Mouse (Mus musculus) lung, embryonic 16.5 days (tissue): ENCODE results near the gene Map2k7. TPM values are rescaled to one million over a fixed set of nuclear protein-coding genes. Genes with fewer than 3 reads are reported as not detected.

Source experiments
- ATAC-seq: fragments of 200-750 bp; cut with Nextera tagmentation; 2 replicates; pipeline ENCODE4 v1.8.0; 2017; ENCODE audit warnings: low read depth, mild to moderate bottlenecking, moderate library complexity
- H3K27ac ChIP-seq: fragments of 300-500 bp; sonication (generic); 2 replicates; pipeline ENCODE4 v1.5.1; 2014; ENCODE audit warnings: mild to moderate bottlenecking, control low read depth, low read length
- H3K27me3 ChIP-seq: fragments of 300-500 bp; sonication (generic); 2 replicates; pipeline ENCODE4 v1.6.1; 2014; ENCODE audit warnings: low read depth, low read length, mixed read lengths; ENCODE audit not compliant: control insufficient read depth, insufficient read depth
- H3K36me3 ChIP-seq: fragments of 300-500 bp; sonication (generic); 2 replicates; pipeline ENCODE4 v1.6.1; 2014; ENCODE audit warnings: low read length; ENCODE audit not compliant: control insufficient read depth, insufficient read depth
- H3K4me1 ChIP-seq: fragments of 300-500 bp; sonication (generic); replicated peaks from 2 replicates; pipeline ENCODE4 v1.6.1; 2014; ENCODE audit warnings: low read length, mixed read lengths; ENCODE audit not compliant: control insufficient read depth, insufficient read depth
- H3K4me2 ChIP-seq: fragments of 300-500 bp; sonication (generic); 2 replicates; pipeline ENCODE4 v1.6.1; 2014; ENCODE audit warnings: low read depth, low read length, control low read depth
- H3K4me3 ChIP-seq: fragments of 300-500 bp; sonication (generic); 2 replicates; pipeline ENCODE4 v1.5.1; 2014; ENCODE audit warnings: mild to moderate bottlenecking, low read length, control low read depth
- H3K9ac ChIP-seq: fragments of 300-500 bp; sonication (generic); 2 replicates; pipeline ENCODE4 v1.6.1; 2014; ENCODE audit warnings: low read length, control low read depth
- H3K9me3 ChIP-seq: fragments of 300-500 bp; sonication (generic); 2 replicates; pipeline ENCODE4 v1.6.1; 2016; ENCODE audit warnings: low read length; ENCODE audit not compliant: control insufficient read depth
- whole genome bisulfite sequencing: fragments of 180-500 bp; shearing (Covaris S2); extraction: QIAGEN DNeasy Blood & Tissue Kit; methylation state at CpG from one replicate; pipeline ENCODE4 v1.1.7; 2014; 5-methylcytosine and 5-hydroxymethylcytosine counted together
- polyA plus RNA-seq: library from polyadenylated mRNA; unstranded; fragments of >200 nt; fragmentation: Nextera tagmentation; extraction: Ambion mirVana; gene quantifications from 2 replicates; pipeline ENCODE4 v1.2.1, GENCODE M21; 2015

Map2k7 gene
- polyA plus RNA-seq: 26.8 and 29.1 TPM in 2 replicates

DNA sequence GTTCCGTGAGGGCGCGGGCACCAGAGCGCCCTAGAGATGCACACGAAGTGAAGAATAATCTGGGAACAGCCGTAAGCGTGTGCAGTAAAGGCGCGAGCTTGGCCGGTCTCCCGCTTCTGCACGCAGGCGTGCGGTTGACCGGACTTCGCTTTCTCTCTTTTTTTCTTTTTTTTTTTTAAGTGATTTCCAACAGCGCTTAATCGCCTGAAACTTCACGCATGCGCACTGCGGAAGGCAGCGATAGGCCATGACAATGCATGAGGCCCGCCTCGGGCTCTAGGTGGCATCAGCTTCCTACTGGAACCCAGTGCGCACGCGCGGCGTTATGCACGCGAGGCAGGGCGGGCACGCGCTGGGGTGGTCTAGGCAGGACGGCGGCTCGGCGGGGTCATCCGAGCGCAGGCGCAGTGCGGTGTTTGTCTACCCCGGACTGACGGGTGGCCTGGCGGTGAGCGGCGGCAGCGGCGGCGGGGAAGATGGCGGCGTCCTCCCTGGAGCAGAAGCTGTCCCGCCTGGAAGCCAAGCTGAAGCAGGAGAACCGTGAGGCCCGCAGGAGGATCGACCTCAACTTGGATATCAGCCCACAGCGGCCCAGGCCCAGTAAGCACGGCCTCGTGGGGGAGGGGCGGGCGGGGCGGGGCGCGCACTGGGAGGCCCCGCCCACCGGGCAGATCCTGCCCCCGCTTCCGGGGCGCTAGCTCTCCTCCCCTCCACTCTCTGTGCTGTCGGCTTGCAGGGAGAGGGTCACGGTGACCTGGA, at the start of gene Map2k7, which contains the start of gene Gm49320:
Gene Map2k7 (plus strand): TSS at position 307 of the 759 bp plus-strand sequence.
Gene Gm49320 (plus strand): TSS at position 432 of the 759 bp plus-strand sequence.
- Histone ChIP-seq H3K9ac (peak within 1 kb of the TSS; percentile 85), H3K4me1 (peaks cover 20% of the 10 kb centered on the region), H3K27me3 (no peaks in the 10 kb centered on the region), H3K36me3 (peaks cover 5% of the 10 kb centered on the region), H3K9me3 (no peaks in the 10 kb centered on the region), H3K4me3 (peak within 1 kb of the TSS; percentile 80), H3K4me2 (peak within 1 kb of the TSS; percentile 85), H3K27ac (peak within 1 kb of the TSS; percentile 95)
- WGBS: 0% methylated on average over 54 of the region's 71 CpGs
- ATAC-seq: peak; percentile 96

GRCm38 (mm10) chr8:4189031-4189722, 49.4 kb upstream of the Map2k7 start:
- H3K9ac ChIP-seq: no peak overlapping the region
- peaks cover 8% of the 10 kb centered on the region; the same call in 1 of the 2 replicates for H3K36me3 ChIP-seq
- H3K4me1 ChIP-seq: 0 out of 2 replicates have a peak, but pooled peaks cover 2% of the 10 kb centered on the region
- H3K4me3 ChIP-seq: no peak overlapping the region
- ATAC-seq: no peak
- H3K27me3 ChIP-seq: no peaks in the 10 kb centered on the region
- H3K27ac ChIP-seq: no peak overlapping the region
- no peaks in the 10 kb centered on the region for H3K9me3 ChIP-seq
- 35% methylated on average over 3 of the region's 3 CpGs for WGBS
- no peak overlapping the region for H3K4me2 ChIP-seq

DNA sequence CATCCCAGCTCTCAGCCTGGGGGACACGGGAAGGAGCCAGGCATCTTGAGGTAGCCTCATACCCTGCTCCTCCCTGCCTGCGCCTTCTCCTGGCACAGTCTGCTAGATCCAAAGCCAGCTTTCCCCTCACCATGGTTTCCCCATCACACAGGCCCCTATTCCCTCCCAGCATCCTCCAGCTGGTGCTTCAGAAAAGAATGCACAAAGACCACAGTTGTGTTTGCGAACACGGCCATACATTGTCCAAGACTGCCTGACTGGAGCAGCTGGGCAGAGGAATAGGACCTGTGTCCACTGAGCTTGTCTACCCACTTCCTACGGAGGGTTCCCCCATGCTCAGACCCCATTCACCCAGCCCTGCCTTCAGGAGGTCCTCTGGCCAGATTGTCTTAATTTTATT, 46.2 kb upstream of the Map2k7 start:
- Histone ChIP-seq H3K27me3 (no peaks in the 10 kb centered on the region), H3K27ac (no peak overlapping the region), H3K36me3 (peaks cover 5% of the 10 kb centered on the region; the same call in 1 of the 2 replicates), H3K9me3 (no peaks in the 10 kb centered on the region), H3K4me1 (0 out of 2 replicates have a peak, but pooled peaks cover 2% of the 10 kb centered on the region), H3K4me2 (no peak overlapping the region), H3K4me3 (no peak overlapping the region), H3K9ac (no peak overlapping the region)
- WGBS: 57% methylated on average over 5 of the region's 5 CpGs
- ATAC-seq: no peak

- Histone ChIP-seq H3K27me3 (no peaks in the 10 kb centered on the region), H3K9me3 (no peaks in the 10 kb centered on the region), H3K27ac (no peak overlapping the region), H3K4me3 (no peak overlapping the region), H3K4me1 (0 out of 2 replicates have a peak, but pooled peaks cover 2% of the 10 kb centered on the region), H3K9ac (no peak overlapping the region), H3K36me3 (no peaks in the 10 kb centered on the region), H3K4me2 (peak overlapping the region; percentile 12; the same call in 1 of the 2 replicates)
- WGBS: 9% methylated on average over 18 of the region's 18 CpGs
- peak; percentile 90 for ATAC-seq
Measured at GRCm38 (mm10) chr8:4192807-4193587, 45.5 kb upstream of the Map2k7 start.

GRCm38 (mm10) chr8:4193588-4193894, 45.0 kb upstream of the Map2k7 start:
- H3K4me3 ChIP-seq: no peak overlapping the region
- no peak overlapping the region for H3K27ac ChIP-seq
- no peaks in the 10 kb centered on the region for H3K36me3 ChIP-seq
- H3K4me2 ChIP-seq: peak overlapping the region; percentile 12; the same call in 1 of the 2 replicates
- ATAC-seq: peak; percentile 15; the same call in 1 of the 2 replicates
- H3K9me3 ChIP-seq: no peaks in the 10 kb centered on the region
- H3K9ac ChIP-seq: no peak overlapping the region
- 47% methylated on average over 7 of the region's 7 CpGs for WGBS
- 0 out of 2 replicates have a peak, but pooled peaks cover 2% of the 10 kb centered on the region for H3K4me1 ChIP-seq
- H3K27me3 ChIP-seq: no peaks in the 10 kb centered on the region

GRCm38 (mm10) chr8:4201321-4201720, 37.2 kb upstream of the Map2k7 start:
- Histone ChIP-seq H3K9me3 (no peaks in the 10 kb centered on the region), H3K9ac (no peak overlapping the region), H3K4me1 (no peaks in the 10 kb centered on the region; the same call in 1 of the 2 replicates), H3K4me3 (no peak overlapping the region), H3K27ac (no peak overlapping the region), H3K4me2 (no peak overlapping the region), H3K36me3 (no peaks in the 10 kb centered on the region; the same call in 1 of the 2 replicates), H3K27me3 (peaks cover 8% of the 10 kb centered on the region; the same call in 1 of the 2 replicates)
- ATAC-seq: no peak
- 56% methylated on average over 2 of the region's 2 CpGs for WGBS

DNA sequence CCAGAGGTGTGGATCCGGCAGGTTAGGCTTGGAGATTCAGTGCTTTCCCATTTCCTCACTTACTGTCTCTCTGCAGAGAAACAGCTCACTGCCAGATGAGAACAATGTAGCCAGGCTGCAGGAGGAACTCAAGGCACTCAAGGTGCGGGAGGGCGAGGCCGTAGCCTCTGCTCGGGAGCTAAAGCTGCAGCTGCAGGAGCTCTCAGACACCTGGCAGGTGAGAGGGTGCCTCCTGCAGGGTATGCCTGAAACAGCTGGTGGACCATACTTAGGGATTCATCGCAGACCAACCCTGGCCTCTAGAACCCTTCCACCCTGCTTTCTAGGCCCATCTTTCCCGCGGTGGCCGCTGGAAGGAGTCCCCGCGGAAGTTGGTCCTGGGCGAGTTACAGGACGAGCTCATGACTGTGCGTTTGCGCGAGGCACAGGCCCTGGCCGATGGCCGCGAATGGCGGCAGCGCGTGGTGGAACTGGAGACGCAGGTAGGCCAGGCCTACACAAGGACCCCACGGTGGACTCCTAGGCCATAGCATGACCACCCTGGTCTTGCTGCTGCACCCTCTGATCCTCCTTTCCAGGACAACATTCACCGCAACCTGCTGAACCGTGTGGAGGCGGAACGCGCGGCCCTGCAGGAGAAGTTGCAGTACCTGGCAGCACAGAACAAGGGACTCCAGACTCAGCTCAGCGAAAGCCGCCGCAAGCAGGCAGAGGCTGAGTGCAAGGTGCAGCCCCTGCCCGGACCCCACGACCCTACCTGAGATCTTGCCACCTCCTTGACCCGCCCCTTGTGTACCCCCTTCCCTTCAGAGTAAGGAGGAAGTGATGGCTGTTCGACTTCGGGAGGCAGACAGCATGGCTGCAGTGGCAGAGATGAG, 33.1 kb upstream of the Map2k7 start:
- peaks cover 8% of the 10 kb centered on the region; the same call in 1 of the 2 replicates for H3K27me3 ChIP-seq
- no peak overlapping the region for H3K27ac ChIP-seq
- 29% methylated on average over 38 of the region's 38 CpGs for WGBS
- ATAC-seq: peak; percentile 46
- no peaks in the 10 kb centered on the region; the same call in 1 of the 2 replicates for H3K4me1 ChIP-seq
- H3K4me3 ChIP-seq: no peak overlapping the region
- H3K9me3 ChIP-seq: no peaks in the 10 kb centered on the region; the same call in 1 of the 2 replicates
- H3K36me3 ChIP-seq: peaks cover 6% of the 10 kb centered on the region
- peak overlapping the region; percentile 13 for H3K4me2 ChIP-seq
- no peak overlapping the region for H3K9ac ChIP-seq
